ENCODE assay signal across 16 mouse cellular contexts in genomic region chr19:22463506-22463905, GRCm38 (mm10).
A peak's percentile ranks its signal among the peaks of the same experiment; 100 is the strongest.
DNase-seq lines count a peak whose midpoint lies in the region; TF ChIP-seq lines count a peak whose summit lies in the region.
"Had no signal": no experiment of that assay in that cellular context is flagged by ENCODE, and none has a peak within 500 bp of the region (broad histone marks: within the 10 kb centered on the region; RNA-seq: fewer than 3 reads in every experiment).

No protein-coding gene starts in this region.

- intact Hi-C loops in left cerebral cortex, adult 2 months (cut with DNase I): loop anchor here (5.0 kb wide), 1 partner anchor 89 kb away; no protein-coding TSS in a partner anchor

- H3K4me3 ChIP-seq in layer of hippocampus, adult 2 months: no peak overlapping the region
- no peak overlapping the region for H3K4me3 ChIP-seq in left cerebral cortex, adult 2 months
- H3K4me3 ChIP-seq: erythroblast, embryonic 14.5 days; heart, embryonic 15.5 days; hindbrain, embryonic 10.5 days; limb, embryonic 13.5 days; liver, embryonic 15.5 days had no signal

- peak; percentile 30 to 41 for DNase-seq in frontal cortex, postnatal 14 days (ENCODE audit: low spot score in 2 of 2)
- DNase-seq in layer of hippocampus, adult 2 months (ENCODE audit: low spot score in 2 of 2): peak; percentile 81 to 91
- DNase-seq in left cerebral cortex, adult 2 months (ENCODE audit: extremely low spot score in 1 of 2, low spot score in 2 of 2): peak; percentile 68 to 70
- peak; percentile 30 for DNase-seq in right cerebral cortex, postnatal 14 days
- no peak for DNase-seq in MN1 (ENCODE audit: low spot score)
- DNase-seq in c-Kit-positive CD71-positive TER-119-positive erythroid progenitor cells, embryonic 14.5 days (ENCODE audit: low spot score): no peak
- DNase-seq in cerebellum, postnatal 36 days: no peak
- DNase-seq: adrenal gland, adult 8-10 months; cerebellum, adult 9-11 months; forebrain, postnatal 0 days; lung, postnatal 10 days had no signal

- no peak for TF ChIP-seq CTCF in layer of hippocampus, adult 2 months (conservative IDR thresholded peaks at IDR 0.05)
- TF ChIP-seq CTCF in left cerebral cortex, adult 2 months (IDR thresholded peaks at IDR 0.05): no peak

- H3K27ac ChIP-seq in layer of hippocampus, adult 2 months: peak overlapping the region; percentile 85
- H3K27ac ChIP-seq in left cerebral cortex, adult 2 months: no peak overlapping the region
- H3K27ac ChIP-seq: heart, embryonic 15.5 days; hindbrain, embryonic 10.5 days; limb, embryonic 13.5 days; liver, embryonic 15.5 days had no signal

Comparison
In these comparisons a context has a peak if more than half of its experiments do, and no peak if none do; other contexts are left out.
1. DNase-seq: peak in frontal cortex, postnatal 14 days (2 of 2), layer of hippocampus, adult 2 months (2 of 2), left cerebral cortex, adult 2 months (2 of 2) and right cerebral cortex, postnatal 14 days (single experiment); none in MN1 (single experiment), c-Kit-positive CD71-positive TER-119-positive erythroid progenitor cells, embryonic 14.5 days (single experiment) and cerebellum, postnatal 36 days (0 of 2).